Mouse (Mus musculus) bone marrow, adult 2 months (tissue): ENCODE data around the gene Rtn3. TPM values are rescaled to one million over a fixed set of nuclear protein-coding genes. Genes with fewer than 3 reads are reported as not detected.

Experiments used
- H3K27ac ChIP-seq: fragments of 200-500 bp; 2 replicates; pipeline ENCODE4 v1.5.1; 2012; ENCODE audit warnings: low read depth, mild to moderate bottlenecking, control low read depth, inconsistent platforms, low read length; ENCODE audit not compliant: control insufficient read depth, poor library complexity, insufficient read depth
- H3K4me1 ChIP-seq: fragments of 200-500 bp; 2 replicates; pipeline ENCODE4 v1.6.1; 2011; ENCODE audit warnings: low read length; ENCODE audit not compliant: control insufficient read depth, insufficient read depth
- H3K4me3 ChIP-seq: fragments of 200-500 bp; replicated peaks from 2 replicates; pipeline ENCODE3; 2011; ENCODE audit warnings: mild to moderate bottlenecking, low read depth, low read length, control low read depth; ENCODE audit not compliant: control insufficient read depth
- CTCF ChIP-seq: fragments of 200-500 bp; IDR thresholded peaks from 2 replicates; pipeline ENCODE4 v1.5.1; 2011; ENCODE audit warnings: low read length, control low read depth; ENCODE audit not compliant: control insufficient read depth, insufficient read depth
- POLR2A ChIP-seq: fragments of 200-500 bp; IDR thresholded peaks from 2 replicates; pipeline ENCODE4 v1.6.1; 2011; ENCODE audit warnings: low read depth, mild to moderate bottlenecking, control low read depth, low read length, borderline replicate concordance; ENCODE audit not compliant: control insufficient read depth
- WGBS: fragments of 180-500 bp; shearing (Covaris S2); methylation state at CpG from one replicate; pipeline ENCODE4 v1.1.7; 2018; 5-methylcytosine and 5-hydroxymethylcytosine counted together
- polyA plus RNA-seq: library from polyadenylated mRNA; stranded (reverse); fragments of >200 nt; gene quantifications from 2 replicates; pipeline ENCODE4 v1.2.4, GENCODE M21; 2011; ENCODE audit warnings: low replicate concordance; ENCODE audit not compliant: missing spikeins, insufficient read depth, insufficient read length

Rtn3 gene
- polyA plus RNA-seq, 1 experiment, result 78.4 TPM

DNA sequence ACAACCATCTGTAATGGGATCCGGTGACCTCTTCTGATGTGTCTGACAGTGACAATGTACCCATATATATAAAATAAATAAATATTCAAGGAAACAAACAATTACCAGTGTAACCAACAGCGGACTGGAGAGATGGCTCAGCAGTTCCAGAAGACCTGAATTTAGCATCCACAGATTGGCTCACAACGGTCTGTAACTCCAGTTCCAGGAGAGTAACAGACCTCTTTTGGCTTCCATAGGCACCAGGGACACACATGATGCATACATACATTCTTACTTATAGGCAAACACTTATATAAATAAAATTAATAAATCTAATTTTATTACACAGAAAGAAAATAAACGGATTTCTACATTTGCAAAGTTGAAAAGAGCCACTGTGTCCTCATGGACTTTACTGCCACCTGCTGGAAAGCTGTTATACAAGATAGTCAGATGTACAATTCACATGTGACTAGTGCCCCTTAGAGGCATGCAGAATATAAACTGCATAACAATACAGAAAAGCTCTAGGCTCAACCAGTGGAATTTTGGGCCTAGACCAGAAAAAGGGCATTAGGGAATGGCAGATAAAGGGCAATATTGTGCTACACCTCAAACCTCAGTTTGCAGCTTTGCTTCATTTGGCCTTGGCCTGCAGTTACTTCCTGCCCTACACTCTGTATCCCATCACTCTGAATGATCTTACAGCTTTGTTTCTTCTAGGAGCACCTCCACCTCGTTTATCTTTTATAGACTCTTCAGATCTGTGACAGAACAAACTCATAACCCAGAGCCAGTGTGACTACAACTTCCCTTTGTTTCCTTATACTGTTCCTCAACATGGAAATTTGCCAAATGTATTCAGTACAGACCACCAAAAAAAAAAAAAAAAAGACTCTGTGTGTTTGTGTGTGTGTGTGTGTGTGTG is 46.8 kb downstream of the Rtn3 start:
- 0 out of 2 replicates have a peak, but pooled peaks have one; percentile 13 for TF ChIP-seq CTCF
- no peak for TF ChIP-seq POLR2A
- Histone ChIP-seq H3K27ac (no peak overlapping the region), H3K4me1 (no peaks in the 10 kb centered on the region), H3K4me3 (no peak overlapping the region)
- WGBS, result 58% methylated on average over 5 of the region's 5 CpGs

DNA sequence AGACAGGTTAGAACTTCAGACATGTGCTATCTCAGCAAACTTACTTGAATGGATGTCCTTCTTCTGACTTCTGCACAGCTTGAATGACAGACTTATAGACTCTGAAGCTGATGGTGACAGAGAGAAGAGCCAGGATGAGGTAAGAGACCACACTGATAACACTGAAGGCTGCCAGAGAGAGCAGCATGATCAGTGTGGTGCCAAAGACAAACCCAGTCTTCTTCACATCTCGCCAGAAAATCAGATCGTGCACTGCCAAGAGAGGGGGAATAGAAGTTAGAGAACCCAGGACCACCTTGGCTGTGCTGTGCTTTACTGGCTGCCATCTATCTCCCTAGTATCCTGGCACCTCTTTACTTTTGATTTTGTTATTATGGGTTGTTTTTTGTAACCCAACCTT is 48.2 kb downstream of the Rtn3 start:
- WGBS, result 91% methylated on average over 2 of the region's 2 CpGs

DNA sequence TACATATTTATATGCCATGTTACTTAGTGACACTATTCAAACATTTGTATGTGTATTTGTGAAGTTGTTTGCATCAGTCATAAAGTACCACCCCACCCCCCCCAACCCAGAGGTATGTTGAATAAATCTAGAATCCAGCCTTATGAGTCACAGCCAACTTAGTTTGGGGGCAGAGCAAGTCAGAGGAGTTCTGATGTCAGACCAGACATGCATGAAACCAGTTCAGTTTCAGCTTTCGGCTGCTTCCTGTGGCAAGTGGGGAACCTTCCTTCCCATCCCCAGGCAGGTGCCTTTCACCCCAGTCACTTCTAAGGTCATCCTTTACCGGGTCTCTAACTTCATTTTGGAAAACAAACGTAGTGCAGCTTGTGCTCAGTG is 57.7 kb downstream of the Rtn3 start:
- 59% methylated on average over 3 of the region's 3 CpGs for WGBS
- H3K4me3 ChIP-seq, result no peak overlapping the region
- no peaks in the 10 kb centered on the region for H3K4me1 ChIP-seq
- TF ChIP-seq POLR2A (no peak), CTCF (no peak)
- no peak overlapping the region for H3K27ac ChIP-seq

More for the DNA sequence above, 48.2 kb downstream of the Rtn3 start:
- TF ChIP-seq CTCF, result no peak
- no peak for TF ChIP-seq POLR2A
- Histone ChIP-seq H3K4me1 (no peaks in the 10 kb centered on the region), H3K27ac (no peak overlapping the region), H3K4me3 (no peak overlapping the region)

DNA sequence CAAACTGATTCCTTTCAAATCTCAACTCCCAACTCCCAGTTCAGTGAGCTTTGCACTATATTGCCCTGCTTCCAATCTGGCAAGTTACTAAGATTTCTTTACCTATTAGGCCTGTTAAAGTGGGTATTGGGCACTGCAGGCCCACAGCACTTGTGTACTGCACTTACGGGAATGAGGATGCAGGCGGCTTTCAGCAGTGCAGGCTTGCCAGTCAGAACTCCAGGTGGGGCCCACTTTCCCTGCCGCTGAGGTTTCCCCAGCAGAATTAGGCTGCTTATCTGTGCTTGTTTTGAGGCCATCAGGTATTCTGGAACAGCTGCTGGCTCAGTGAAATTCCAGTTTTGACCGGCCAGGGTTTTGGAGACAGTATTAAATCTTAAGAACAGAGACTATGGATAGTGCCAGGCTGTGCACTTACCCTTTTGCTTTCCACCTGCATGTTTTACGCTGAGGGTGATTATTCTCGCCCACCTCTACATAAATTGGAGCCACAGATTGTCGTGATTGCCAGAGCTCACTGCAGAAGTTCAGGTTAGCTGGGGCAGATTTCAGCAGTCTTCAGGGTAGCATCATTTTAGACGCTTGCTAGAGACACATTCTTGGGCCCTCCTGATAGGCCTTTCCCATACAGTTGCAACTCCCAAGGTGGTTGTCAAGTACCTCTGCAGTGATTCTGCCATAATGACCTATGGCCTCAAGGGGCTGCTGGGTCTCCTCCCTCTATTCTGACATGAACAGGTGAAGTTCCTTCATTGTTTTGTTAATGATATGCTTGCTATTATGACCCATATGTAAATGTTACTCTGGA is 58.3 kb downstream of the Rtn3 start:
- no peaks in the 10 kb centered on the region for H3K4me1 ChIP-seq
- WGBS, result 84% methylated on average over 8 of the region's 8 CpGs
- H3K4me3 ChIP-seq, result no peak overlapping the region
- no peak overlapping the region for H3K27ac ChIP-seq
- TF ChIP-seq CTCF, result no peak
- no peak for TF ChIP-seq POLR2A

DNA sequence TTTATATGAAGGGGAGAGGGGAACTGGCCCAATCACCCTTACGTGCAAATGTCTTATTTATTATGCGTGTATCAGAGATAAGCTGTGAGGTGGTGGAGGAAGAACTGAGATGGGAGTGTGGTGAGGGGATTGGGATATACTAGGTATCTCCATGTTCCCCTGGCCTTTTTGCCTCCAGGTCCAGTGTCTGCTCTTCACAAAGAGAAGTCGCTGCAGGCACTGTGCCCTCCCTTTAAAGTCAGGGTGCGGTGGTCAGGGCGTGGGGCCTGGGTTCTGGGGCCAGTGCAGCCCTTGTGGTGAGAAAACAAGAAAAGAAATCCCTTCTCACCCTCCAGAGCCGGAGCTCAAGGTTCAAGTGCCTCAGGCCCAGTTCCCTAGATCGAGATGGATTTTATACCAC is 59.0 kb downstream of the Rtn3 start:
- no peak overlapping the region for H3K4me3 ChIP-seq
- TF ChIP-seq CTCF (no peak), POLR2A (no peak)
- no peaks in the 10 kb centered on the region for H3K4me1 ChIP-seq
- no peak overlapping the region for H3K27ac ChIP-seq
- WGBS, result 90% methylated on average over 7 of the region's 7 CpGs

DNA sequence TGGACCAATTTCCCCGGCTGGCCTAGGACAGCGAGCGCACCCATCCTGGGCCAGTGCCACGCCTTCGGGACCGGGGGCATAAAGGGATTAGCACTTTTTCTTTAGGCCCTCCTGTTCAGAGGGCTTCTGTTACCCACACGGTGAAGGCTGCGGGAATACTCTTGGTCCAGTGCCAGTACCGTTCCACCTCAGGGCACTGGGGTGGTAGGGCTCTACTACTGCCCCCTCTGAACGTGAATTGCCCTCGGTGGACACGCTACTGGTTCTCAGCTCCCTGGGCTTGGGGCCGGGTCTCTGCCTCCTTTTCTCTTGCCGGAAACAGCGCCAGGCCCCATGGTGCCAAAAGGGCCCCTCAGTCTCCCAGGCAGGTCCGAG is 59.4 kb downstream of the Rtn3 start:
- H3K4me1 ChIP-seq, result no peaks in the 10 kb centered on the region; the same call in 1 of the 2 replicates
- TF ChIP-seq POLR2A (no peak), CTCF (no peak)
- H3K27ac ChIP-seq, result no peak overlapping the region
- WGBS, result 90% methylated on average over 16 of the region's 16 CpGs
- no peak overlapping the region for H3K4me3 ChIP-seq

DNA sequence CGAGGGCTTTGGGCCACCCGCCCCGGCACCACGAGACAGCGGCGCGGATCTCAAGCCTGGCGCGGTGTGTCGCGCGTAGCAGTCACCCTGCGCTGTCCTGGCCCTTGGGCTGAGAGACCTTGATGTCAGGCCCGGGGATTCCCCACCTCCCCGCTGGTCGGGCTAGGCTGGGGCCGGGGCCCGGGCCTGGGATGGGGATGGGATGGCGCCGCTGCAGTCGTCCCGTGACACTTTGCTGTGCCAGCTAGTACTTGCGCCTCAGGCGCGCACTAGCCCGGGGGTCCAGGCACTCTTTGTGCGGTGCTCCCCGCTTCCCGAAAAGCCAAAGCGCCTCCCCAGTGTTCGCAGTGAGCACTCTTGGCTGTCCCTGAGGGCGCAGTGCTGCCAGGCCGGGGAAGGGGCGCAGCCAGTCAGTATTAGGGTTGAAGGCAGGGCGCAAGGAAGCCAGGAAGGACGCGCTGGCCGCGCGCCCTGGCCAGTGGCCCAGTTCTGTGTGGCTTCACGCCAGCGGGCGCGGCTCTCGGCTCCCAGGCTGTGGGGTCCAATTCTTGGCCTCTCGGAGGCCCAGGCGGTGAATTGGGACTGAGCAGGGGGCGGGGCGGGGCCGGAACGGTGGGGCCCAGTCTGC is 59.9 kb downstream of the Rtn3 start:
- no peak for TF ChIP-seq CTCF
- no peak for TF ChIP-seq POLR2A
- H3K27ac ChIP-seq, result no peak overlapping the region; the same call in 1 of the 2 replicates
- no peaks in the 10 kb centered on the region; the same call in 1 of the 2 replicates for H3K4me1 ChIP-seq
- no peak overlapping the region for H3K4me3 ChIP-seq
- WGBS, result 85% methylated on average over 51 of the region's 51 CpGs

DNA sequence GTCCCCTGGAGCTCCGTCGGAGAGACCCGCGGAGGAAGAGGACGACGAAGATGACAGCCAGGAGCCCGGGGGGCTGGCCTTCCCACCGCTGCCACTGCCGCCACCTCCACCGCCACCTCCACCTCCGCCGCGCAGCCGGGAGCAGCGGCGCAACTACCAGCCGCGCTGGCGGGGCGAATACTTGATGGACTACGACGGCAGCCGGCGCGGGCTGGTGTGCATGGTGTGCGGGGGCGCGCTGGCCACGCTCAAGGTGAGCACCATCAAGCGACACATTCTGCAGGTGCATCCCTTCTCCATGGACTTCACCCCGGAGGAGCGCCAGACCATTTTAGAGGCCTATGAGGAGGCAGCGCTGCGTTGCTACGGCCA is 60.4 kb downstream of the Rtn3 start:
- no peak overlapping the region for H3K4me3 ChIP-seq
- WGBS, result 89% methylated on average over 35 of the region's 35 CpGs
- no peaks in the 10 kb centered on the region; the same call in 1 of the 2 replicates for H3K4me1 ChIP-seq
- no peak for TF ChIP-seq POLR2A
- TF ChIP-seq CTCF, result no peak
- H3K27ac ChIP-seq, result no peak overlapping the region; the same call in 1 of the 2 replicates
